Mouse (Mus musculus) CH12.LX (cell line): ENCODE measurements around the gene Tead1. TPM values are rescaled to one million over a fixed set of nuclear protein-coding genes. Genes with fewer than 3 reads are reported as not detected.

ENCODE experiments used
- DNase-seq: peaks from one replicate; pipeline ENCODE4 v3.0.0-alpha.2; 2013; ENCODE audit errors: extremely low read depth
- H3K27ac ChIP-seq: 2 replicates; pipeline ENCODE4 v1.5.1; 2012; ENCODE audit warnings: low read depth, mild to moderate bottlenecking, control low read depth, moderate library complexity; ENCODE audit not compliant: insufficient read depth
- H3K27me3 ChIP-seq: replicated peaks from 2 replicates; pipeline ENCODE3; 2012; ENCODE audit warnings: inconsistent platforms
- H3K36me3 ChIP-seq, 2 experiments: replicated peaks in 1 of 2; 2 replicates each; pipeline versions ENCODE3 to v1.6.1; 2012; ENCODE audit warnings: inconsistent platforms in 1 of 2, low read length in 1 of 2, mild to moderate bottlenecking in 1 of 2, mixed read lengths in 1 of 2, moderate library complexity in 1 of 2; ENCODE audit not compliant: control insufficient read depth in 1 of 2, insufficient read depth in 1 of 2
- H3K4me1 ChIP-seq, 2 experiments: 2 replicates each; pipeline ENCODE4 v1.6.1; 2012; ENCODE audit warnings: inconsistent platforms in 1 of 2, moderate library complexity in 1 of 2; ENCODE audit not compliant: insufficient read depth in 2 of 2, control insufficient read depth in 1 of 2
- H3K4me2 ChIP-seq: 2 replicates; pipeline ENCODE4 v1.6.1; 2012; ENCODE audit warnings: low read depth, mild to moderate bottlenecking, control low read depth; ENCODE audit not compliant: poor library complexity, insufficient read depth, severe bottlenecking
- H3K4me3 ChIP-seq, 3 experiments: fragments of 150-350 bp in 1 of 3; sonication (generic) in 1 of 3; replicated peaks in 1 of 3; 2 replicates each; pipeline versions ENCODE3 to v1.5.1; 2011 to 2012; ENCODE audit warnings: low read depth in 2 of 3, low read length in 2 of 3, mild to moderate bottlenecking in 2 of 3, moderate library complexity in 2 of 3, control low read depth in 1 of 3, improper control_type of control experiment in 1 of 3, inconsistent platforms in 1 of 3, mixed read lengths in 1 of 3; ENCODE audit not compliant: poor library complexity in 1 of 3
- H3K79me2 ChIP-seq: replicated peaks from 2 replicates; pipeline ENCODE4 v1.6.1; 2012; ENCODE audit warnings: mild to moderate bottlenecking, moderate library complexity; ENCODE audit not compliant: control insufficient read depth, poor library complexity, insufficient read depth, severe bottlenecking; ENCODE audit errors: extremely low read depth
- H3K9ac ChIP-seq: 2 replicates; pipeline ENCODE4 v1.6.1; 2012; ENCODE audit warnings: low read depth, mild to moderate bottlenecking, control low read depth, moderate library complexity; ENCODE audit not compliant: insufficient read depth
- H3K9me3 ChIP-seq: replicated peaks from 2 replicates; pipeline ENCODE3; 2012; ENCODE audit warnings: low read length, inconsistent platforms, mixed read lengths
- BHLHE40 ChIP-seq: IDR thresholded peaks from 2 replicates; pipeline ENCODE4 v1.6.1; 2011; ENCODE audit warnings: mild to moderate bottlenecking, low read depth, low read length, improper control_type of control experiment
- CHD1 ChIP-seq: IDR thresholded peaks from 2 replicates; pipeline ENCODE4 v1.6.1; 2012; ENCODE audit warnings: low read depth, low read length, improper control_type of control experiment, inconsistent platforms
- CTCF ChIP-seq, 2 experiments: IDR thresholded peaks in 1 of 2; conservative IDR thresholded peaks in 1 of 2; 2 replicates each; pipeline ENCODE4 v1.5.1; 2011 to 2012; ENCODE audit warnings: low read depth in 2 of 2, low read length in 2 of 2, improper control_type of control experiment in 1 of 2, inconsistent platforms in 1 of 2, mild to moderate bottlenecking in 1 of 2, moderate library complexity in 1 of 2
- E2F4 ChIP-seq: IDR thresholded peaks from 2 replicates; pipeline ENCODE4 v1.6.1; 2011; ENCODE audit warnings: low read depth, low read length, improper control_type of control experiment; ENCODE audit not compliant: insufficient replicate concordance
- IRF4 ChIP-seq: IDR thresholded peaks from 2 replicates; pipeline ENCODE4 v1.6.1; 2014; ENCODE audit warnings: low read depth, mild to moderate bottlenecking, inconsistent platforms, low read length, improper control_type of control experiment
- MAFK ChIP-seq: IDR thresholded peaks from 2 replicates; pipeline ENCODE4 v1.6.1; 2011; ENCODE audit warnings: low read length, improper control_type of control experiment; ENCODE audit not compliant: insufficient replicate concordance
- MYC ChIP-seq: IDR thresholded peaks from 2 replicates; pipeline ENCODE4 v1.6.1; 2011; ENCODE audit warnings: low read depth, mild to moderate bottlenecking, improper control_type of control experiment, low read length
- PAX5 ChIP-seq: IDR thresholded peaks from 2 replicates; pipeline ENCODE4 v1.6.1; 2012; ENCODE audit warnings: low read length, inconsistent platforms, mixed read lengths
- POLR2A ChIP-seq: IDR thresholded peaks from 2 replicates; pipeline ENCODE4 v1.6.1; 2011; ENCODE audit warnings: low read depth, mild to moderate bottlenecking, improper control_type of control experiment, low read length
- POLR2AphosphoS2 ChIP-seq: IDR thresholded peaks from 2 replicates; pipeline ENCODE4 v1.6.1; 2011; ENCODE audit warnings: low read depth, low read length, improper control_type of control experiment
- SIN3A ChIP-seq: IDR thresholded peaks from 2 replicates; pipeline ENCODE4 v1.6.1; 2012; ENCODE audit warnings: low read length, improper control_type of control experiment, inconsistent platforms
- SMC3 ChIP-seq: IDR thresholded peaks from 2 replicates; pipeline ENCODE4 v1.6.1; 2011; ENCODE audit warnings: low read depth, low read length, improper control_type of control experiment
- TBP ChIP-seq: conservative IDR thresholded peaks from 2 replicates; pipeline ENCODE4 v1.6.1; 2011; ENCODE audit warnings: low read depth, low read length, improper control_type of control experiment
- TCF12 ChIP-seq: IDR thresholded peaks from 2 replicates; pipeline ENCODE4 v1.6.1; 2014; ENCODE audit warnings: low read depth, mild to moderate bottlenecking, inconsistent platforms, low read length, improper control_type of control experiment
- USF1 ChIP-seq: IDR thresholded peaks from 2 replicates; pipeline ENCODE4 v1.6.1; 2014; ENCODE audit warnings: low read depth, mild to moderate bottlenecking, inconsistent platforms, low read length, improper control_type of control experiment
- USF2 ChIP-seq: conservative IDR thresholded peaks from 2 replicates; pipeline ENCODE4 v1.6.1; 2011; ENCODE audit warnings: low read depth, low read length, improper control_type of control experiment
- ZKSCAN1 ChIP-seq: IDR thresholded peaks from 2 replicates; pipeline ENCODE4 v1.6.1; 2012; ENCODE audit warnings: low read depth, inconsistent platforms, low read length, improper control_type of control experiment, borderline replicate concordance
- dilution Hi-C: fragments of 300-500 bp; cut with MboI; formaldehyde crosslinking; loops from 2 replicates; pipeline ENCODE4 v1.14.3; 2020; ENCODE audit warnings: low sequenced_read_pairs; ENCODE audit not compliant: extremely low pct_unique_long_range_greater_than_20kb, extremely low pct_ligation_motif_present
- in situ Hi-C: fragments of 300-500 bp; cut with MboI; formaldehyde crosslinking; loops from 3 replicates; pipeline ENCODE4 v1.14.3; 2019; ENCODE audit warnings: low sequenced_read_pairs, low pct_ligation_motif_present, low pct_unique_long_range_greater_than_20kb, mixed read lengths
- polyA plus RNA-seq: library from polyadenylated mRNA; unstranded; fragments of >175 nt; gene quantifications from 2 replicates; pipeline ENCODE4 v1.2.1, GENCODE M21; 2012; ENCODE audit warnings: low read depth; ENCODE audit not compliant: insufficient read length
- total RNA-seq, 2 experiments: library from RNA; depleted of rRNA; stranded (reverse); fragments of 300-350 nt in 1 of 2; fragments of >200 nt in 1 of 2; gene quantifications; 2 replicates each; pipeline ENCODE4 v1.2.3; 2012 to 2014

The Tead1 gene
- total and polyA plus RNA-seq, 3 experiments: not detected

GRCm38 (mm10) chr7:112852149-112852839 is 173.2 kb downstream of the Tead1 start:
- peaks cover 4% of the 10 kb centered on the region for H3K27me3 ChIP-seq
- H3K4me3 ChIP-seq: no peak overlapping the region
- no peaks in the 10 kb centered on the region for H3K79me2 ChIP-seq
- no peak for DNase-seq
- H3K4me1 ChIP-seq: peaks cover 0 to 2% of the 10 kb centered on the region in 2 experiments; a peak in 1 of 4 replicates
- dilution Hi-C loops: no loop called here
- TF ChIP-seq E2F4 (no peak), USF2 (no peak), MAFK (no peak), SIN3A (no peak), POLR2AphosphoS2 (no peak), USF1 (no peak), CHD1 (no peak), PAX5 (no peak), SMC3 (no peak), POLR2A (no peak), ZKSCAN1 (no peak), MYC (no peak), CTCF (conservative IDR thresholded peaks at IDR 0.05 in 1 of 2, IDR thresholded peaks at IDR 0.05 in 1 of 2; ENCODE audit: low read depth in 2 of 2, low read length in 2 of 2) (no peak)
- in situ Hi-C loops: no loop called here
- no peak overlapping the region for H3K4me2 ChIP-seq
- H3K9ac ChIP-seq: no peak overlapping the region
- H3K27ac ChIP-seq: no peak overlapping the region
- no peaks in the 10 kb centered on the region for H3K36me3 ChIP-seq
- H3K9me3 ChIP-seq: no peaks in the 10 kb centered on the region

- no peaks in the 10 kb centered on the region for H3K36me3 ChIP-seq
- H3K9ac ChIP-seq: no peak overlapping the region
- H3K4me3 ChIP-seq: no peak overlapping the region
- no peaks in the 10 kb centered on the region for H3K9me3 ChIP-seq
- peaks cover 0 to 2% of the 10 kb centered on the region in 2 experiments; a peak in 1 of 4 replicates for H3K4me1 ChIP-seq
- peaks cover 6% of the 10 kb centered on the region for H3K27me3 ChIP-seq
- no peak for DNase-seq
- no peak overlapping the region for H3K4me2 ChIP-seq
- no peak for TF ChIP-seq TBP
- TF ChIP-seq IRF4: no peak
- TF ChIP-seq TCF12: no peak
- no peak for TF ChIP-seq USF2
- TF ChIP-seq BHLHE40: no peak
- no peaks in the 10 kb centered on the region for H3K79me2 ChIP-seq
- H3K27ac ChIP-seq: no peak overlapping the region
- in situ Hi-C loops: no loop called here
- dilution Hi-C loops: no loop called here
Observed at GRCm38 (mm10) chr7:112853857-112854256, 174.7 kb downstream of the Tead1 start.
